Mouse (Mus musculus) left cerebral cortex, postnatal 10 days (tissue): Measurements from ENCODE around the gene Vsx1. TPM values are rescaled to one million over a fixed set of nuclear protein-coding genes. Genes with fewer than 3 reads are reported as not detected.
A peak's percentile ranks its signal among the peaks of the same experiment; 100 is the strongest.

Experiments
- DNase-seq, 2 experiments: peaks; one replicate each; pipeline ENCODE4 v3.0.0; 2021 to 2022; ENCODE audit warnings: low spot score in 2 of 2, mixed read lengths in 1 of 2; ENCODE audit errors: extremely low spot score in 1 of 2
- intact Hi-C: fragments of 180-260 bp; cut with DNase I; formaldehyde crosslinking; loops from one replicate; pipeline ENCODE4 v1.15.1; 2025
- total RNA-seq, 2 experiments: library from RNA; stranded (reverse); gene quantifications; 2 replicates each; pipeline ENCODE4 v1.2.3; 2021

The Vsx1 gene
- total RNA-seq, 2 experiments from 2014 or later, result not detected

DNA sequence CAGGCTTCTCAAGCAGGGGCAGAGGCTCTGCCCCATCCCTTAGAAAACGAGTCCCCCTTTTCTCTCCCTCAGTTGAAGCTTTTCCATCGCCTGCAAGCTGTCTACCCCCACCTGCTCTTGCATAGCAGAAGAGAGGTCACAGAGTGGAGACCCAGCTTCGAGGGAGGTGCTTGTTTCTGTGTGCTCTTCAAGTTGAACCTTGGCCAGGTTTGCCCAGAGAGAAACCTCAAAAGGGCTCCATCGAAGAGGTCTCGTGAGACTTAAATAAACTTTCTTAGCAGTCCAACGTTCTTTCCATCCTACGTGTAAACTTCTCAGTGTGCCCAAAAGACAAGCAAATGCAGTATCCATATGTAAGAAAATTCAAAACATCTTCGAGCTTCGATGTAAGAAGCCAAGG lies 37.8 kb downstream of the Vsx1 start:
- intact Hi-C loops, result no loop called here

DNA sequence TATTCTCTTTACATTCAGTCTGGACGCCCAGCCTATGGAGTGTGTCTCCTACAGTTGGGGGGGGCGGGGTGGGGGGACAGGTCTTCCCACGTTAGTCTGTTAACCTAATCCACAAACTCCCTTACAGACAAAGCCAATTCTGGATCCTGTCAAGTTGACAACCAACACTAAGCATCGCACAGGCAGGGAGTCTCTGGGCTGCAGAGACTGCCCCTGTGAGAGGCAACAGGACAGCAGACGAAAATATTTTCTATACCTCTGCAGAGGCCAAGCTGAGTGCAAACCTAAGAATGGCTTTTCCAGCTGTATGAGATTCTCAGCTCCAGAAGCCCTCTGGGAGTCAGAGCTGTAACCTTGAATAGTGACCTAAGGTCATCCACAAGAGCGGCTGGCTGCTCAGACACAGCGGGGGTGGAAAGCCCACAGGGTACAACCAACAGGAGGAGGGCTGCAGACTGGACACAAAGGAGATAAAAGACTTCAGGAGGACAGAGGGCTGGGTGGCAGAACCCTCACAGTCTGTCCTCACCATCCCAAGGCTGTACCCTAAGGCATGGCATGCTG lies 38.6 kb downstream of the Vsx1 start:
- intact Hi-C loops, result no loop called here
- no peak for DNase-seq

More for the DNA sequence above, 37.8 kb downstream of the Vsx1 start:
- DNase-seq, result no peak

DNA sequence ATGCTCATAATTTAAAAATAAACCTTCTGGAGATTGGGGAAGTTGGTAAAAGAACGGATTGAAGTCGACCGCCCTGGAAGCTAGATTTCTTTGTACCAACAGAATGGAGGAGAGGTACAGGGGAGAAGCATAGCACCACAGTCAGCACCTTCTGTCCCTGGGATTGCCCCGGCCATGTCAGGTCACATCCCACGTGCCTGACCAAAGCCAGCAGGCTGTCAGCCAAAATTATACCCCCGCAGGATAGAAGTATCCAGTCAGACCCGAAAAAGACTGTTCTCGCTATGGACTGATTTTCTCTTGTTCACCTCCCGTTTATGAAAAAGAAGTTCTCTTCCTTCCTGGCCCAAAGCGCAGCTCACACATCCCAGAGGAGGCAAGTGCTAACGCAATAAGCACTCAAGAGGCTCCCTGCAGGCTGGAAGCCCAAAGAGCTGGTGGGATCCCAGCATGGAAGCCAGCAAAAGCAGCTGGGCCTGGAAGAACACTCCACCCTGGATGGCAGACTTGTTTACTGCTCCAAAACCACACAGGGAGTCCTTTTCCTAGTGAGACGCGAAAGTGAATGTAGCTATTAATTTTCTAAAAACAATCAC lies 40.8 kb downstream of the Vsx1 start:
- DNase-seq, result no peak
- intact Hi-C loops, result no loop called here

DNA sequence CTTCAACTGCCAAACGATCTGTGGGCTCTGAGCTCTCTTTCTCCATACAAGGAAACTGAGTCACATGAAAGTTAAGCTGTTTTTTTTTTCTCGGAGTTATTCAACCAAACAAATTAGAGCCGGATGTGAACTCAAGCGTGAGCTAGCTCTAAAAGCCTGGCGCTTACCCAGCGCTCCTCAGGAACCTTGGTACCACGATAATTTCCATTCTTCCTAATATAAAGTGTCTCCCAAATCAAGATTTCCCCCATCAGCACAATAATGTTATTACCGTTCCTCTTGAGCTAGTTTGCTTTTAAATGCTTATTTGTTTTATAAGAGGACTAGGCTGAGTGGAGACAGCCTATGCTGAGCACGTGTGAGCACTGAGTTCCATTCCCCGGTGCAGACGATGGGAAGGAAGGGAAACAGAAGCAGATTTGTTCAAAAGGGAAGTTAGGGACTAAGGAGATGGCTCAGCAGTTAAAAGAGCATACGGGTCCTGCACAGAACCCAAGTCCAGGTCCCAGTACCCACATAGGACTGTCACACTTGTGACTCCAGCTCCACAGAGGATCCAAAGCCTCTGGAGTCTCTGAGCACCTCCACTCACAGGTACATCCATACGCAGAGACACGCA lies 41.4 kb downstream of the Vsx1 start:
- no peak for DNase-seq
- intact Hi-C loops, result no loop called here

DNA sequence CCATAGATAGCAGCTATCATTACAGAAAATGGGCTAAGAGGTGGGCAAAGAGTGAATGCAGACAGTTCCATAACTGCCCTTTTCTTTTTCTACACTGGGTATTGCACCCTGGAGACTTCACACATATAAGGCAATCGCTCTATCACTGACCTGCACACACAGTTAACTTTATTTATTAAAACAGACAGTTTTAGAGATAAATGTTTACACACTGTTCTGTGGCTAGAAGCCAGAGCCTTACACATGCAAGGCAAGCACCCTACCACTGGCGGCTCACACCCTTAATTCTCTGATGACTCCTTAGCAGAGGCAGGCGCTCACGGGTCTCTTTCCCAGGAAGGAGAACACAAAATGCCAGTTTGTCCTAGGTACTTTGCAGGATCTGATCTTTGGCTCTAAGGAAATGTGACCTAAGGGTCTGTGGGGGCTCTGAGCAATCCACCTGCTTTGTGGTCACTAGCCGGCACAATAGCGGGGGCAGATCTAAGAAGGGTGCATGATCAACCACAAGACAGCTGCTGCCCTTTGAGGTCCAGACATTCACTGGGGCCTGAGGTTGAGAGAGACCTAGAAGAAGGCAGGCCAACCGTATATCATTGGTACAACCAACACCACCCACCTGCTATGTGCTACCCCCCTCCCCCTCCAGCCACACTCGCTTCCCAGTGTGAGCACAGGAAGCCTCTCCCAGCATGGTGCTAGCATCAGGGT lies 42.6 kb downstream of the Vsx1 start:
- no peak for DNase-seq
- intact Hi-C loops, result no loop called here

DNA sequence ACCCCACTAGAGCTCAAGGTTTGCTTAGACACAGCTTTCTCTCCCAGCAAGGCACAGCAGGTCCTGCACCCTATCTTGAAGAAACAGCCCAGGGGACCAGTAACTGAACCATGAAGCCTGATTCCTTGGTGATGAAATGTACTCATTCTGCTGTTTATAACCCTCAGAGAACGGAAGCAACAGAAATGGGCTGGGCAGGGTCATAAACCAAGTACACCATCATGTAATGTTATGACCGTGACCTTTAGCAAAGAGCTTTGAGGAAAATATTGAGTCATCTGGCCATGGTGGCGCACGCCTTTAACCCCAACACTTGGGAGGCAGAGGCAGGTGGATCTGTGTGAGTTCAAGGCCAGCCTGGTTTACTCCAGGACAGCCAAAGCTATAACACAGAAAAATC lies 43.9 kb downstream of the Vsx1 start:
- no peak for DNase-seq
- intact Hi-C loops, result no loop called here

DNA sequence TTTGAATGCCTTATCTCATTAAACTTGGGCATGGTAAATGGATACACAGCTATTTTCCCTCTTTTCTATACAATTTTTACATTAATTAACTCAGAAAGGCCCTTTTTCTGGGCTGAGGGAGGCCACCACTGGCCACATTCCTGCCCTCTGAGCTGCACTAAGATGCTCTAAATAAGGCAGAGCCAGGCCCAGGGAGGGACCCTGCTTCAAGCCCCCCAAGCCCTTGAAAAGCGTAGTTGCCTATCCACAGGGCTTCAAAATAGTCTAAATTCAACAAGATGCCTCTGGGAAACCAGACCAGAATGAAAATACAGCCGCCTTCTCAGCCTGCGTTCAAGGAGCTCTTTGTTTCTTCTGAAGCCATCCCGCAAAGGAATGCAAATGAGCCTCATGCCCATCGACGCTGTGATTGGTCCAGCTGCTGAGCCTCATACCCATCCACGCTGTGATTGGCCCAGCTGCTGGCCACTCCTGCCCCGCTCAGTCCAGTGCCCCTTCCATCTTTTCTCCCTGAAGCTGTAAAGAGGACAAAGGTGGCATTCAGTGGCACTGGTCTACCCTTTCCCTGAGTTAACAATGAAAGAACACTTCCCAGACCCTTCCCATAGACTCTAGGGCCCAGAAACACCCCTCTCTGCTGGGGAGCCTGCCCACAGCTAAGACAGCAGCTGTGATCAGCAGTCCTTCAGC lies 45.3 kb downstream of the Vsx1 start:
- peak; percentile 70 to 82 for DNase-seq
- intact Hi-C loops, result no loop called here

DNA sequence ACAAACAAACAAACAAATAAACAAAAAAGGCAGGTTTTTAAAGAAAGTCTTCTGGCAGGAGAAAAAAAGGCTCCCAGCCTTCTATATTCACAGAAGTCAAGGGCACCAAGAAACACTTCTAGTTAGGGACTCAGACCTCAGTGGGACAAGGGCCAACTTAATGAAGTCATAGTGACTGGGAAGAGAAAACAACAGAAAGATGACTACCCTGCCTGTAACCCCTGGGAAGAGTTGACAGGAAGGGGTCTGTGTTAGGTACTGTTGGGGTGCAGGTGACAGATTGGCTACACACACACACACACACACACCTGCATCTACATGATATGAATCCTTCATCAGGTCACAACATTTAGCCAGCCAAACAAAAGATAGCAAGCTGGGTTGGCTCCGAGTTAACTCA lies 46.0 kb downstream of the Vsx1 start:
- intact Hi-C loops, result no loop called here
- no peak for DNase-seq

DNA sequence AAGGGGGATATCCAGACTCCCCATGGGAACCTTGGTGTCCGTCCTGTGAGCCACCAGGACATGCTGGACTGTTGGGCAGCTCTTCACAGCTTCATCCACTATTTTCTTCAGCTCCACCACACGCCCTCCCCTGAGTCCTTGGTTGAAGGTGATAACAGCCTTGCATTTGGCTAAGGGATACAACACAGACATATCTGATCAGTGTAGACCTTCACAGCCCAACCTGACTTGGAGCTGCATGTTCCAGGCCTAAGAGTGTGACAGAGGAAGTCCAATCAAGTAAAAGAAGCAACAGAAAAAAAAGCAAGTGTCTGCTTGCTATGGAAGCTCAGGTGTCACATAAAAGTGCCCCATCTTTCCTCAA lies 50.8 kb downstream of the Vsx1 start:
- no peak for DNase-seq
- intact Hi-C loops, result no loop called here

DNA sequence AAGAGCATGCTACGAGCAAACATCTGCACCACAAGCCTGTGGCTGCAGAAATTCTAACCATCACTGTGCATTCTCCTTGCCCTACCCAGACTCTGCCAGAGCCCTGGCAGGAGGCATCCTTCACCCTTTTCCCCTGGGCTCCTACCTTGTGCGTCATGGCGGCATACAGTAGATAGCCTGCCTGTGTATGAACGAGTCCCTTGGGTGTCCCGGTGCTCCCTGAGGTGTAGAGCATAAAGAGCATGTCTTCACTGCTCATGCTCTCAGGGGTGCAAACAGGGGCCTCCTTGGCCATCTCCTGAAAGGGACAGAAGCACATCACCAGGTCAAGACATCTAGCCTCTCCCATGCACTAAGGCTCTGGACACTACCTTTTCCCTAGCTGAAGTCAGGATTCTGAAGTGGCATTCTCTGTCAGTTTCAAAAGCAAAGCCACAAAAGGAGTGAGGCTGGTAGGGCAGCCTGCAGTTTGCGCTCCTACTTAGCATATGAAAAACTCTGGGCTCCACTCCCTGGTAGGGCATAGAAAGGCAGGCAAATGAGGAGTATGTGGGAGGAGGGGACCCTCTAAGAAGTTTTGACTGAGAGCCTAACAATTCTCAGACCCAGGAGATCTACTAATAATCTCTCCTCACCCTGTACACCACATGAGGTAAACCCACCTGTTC lies 51.3 kb downstream of the Vsx1 start:
- DNase-seq, result no peak
- intact Hi-C loops, result no loop called here

DNA sequence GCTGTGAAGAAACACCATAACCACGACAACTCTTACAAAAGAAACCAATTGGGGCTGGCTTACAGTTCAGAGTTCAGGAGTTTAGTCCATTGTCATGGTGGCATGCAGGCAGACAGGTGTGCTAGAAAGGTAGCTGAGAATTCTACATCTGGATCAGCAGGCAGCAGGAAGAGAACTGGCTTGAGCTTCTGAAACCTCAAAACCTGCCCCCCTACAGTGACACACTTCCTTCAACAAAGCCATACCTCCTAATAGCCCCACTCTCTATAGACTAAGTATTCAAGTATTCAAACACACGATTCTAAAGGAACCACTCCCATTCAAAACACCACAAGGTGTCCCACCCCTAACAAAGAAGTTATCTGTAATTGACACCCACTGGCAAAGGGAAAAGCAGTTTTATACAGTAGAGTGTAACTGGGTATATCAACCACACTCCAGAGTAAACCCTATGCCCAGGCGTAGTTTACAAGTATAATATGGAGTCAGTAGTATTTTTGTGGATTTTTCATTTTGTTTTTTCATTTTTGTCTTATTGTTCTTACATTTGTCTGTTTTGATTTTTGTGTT lies 53.2 kb downstream of the Vsx1 start:
- no peak for DNase-seq
- intact Hi-C loops, result no loop called here

Other genes with a start within 250 kb of the Vsx1 start
- 1 to 10 TPM; 7.0 to 7.1 TPM for gene Zfp442, start 237.9 kb downstream of the Vsx1 start, total RNA-seq
- gene Zfp345, start 204.3 kb downstream of the Vsx1 start, total RNA-seq, result under 1 TPM; 0.24 to 0.36 TPM
- not detected for gene Cst7, start 118.9 kb downstream of the Vsx1 start, total RNA-seq
- gene Apmap, start 80.8 kb downstream of the Vsx1 start, total RNA-seq, result 10 to 100 TPM; 51.8 to 53.3 TPM
- 10 to 100 TPM; 16.4 to 17.4 TPM for gene Acss1, start 20.9 kb downstream of the Vsx1 start, total RNA-seq
- 10 to 100 TPM; 64.5 to 66.9 TPM for gene Entpd6, start 59.7 kb upstream of the Vsx1 start, total RNA-seq
- gene Pygb, start 97.4 kb upstream of the Vsx1 start, total RNA-seq, result 100 to 1,000 TPM; 135 to 136 TPM
- 100 to 1,000 TPM; 184 to 197 TPM for gene Abhd12, start 215.4 kb upstream of the Vsx1 start, total RNA-seq
- gene Gins1, start 216.0 kb upstream of the Vsx1 start, total RNA-seq, result 1 to 10 TPM; 1.9 to 3.3 TPM